ENCODE assay signal across 8 mouse cellular contexts in the genomic region with DNA sequence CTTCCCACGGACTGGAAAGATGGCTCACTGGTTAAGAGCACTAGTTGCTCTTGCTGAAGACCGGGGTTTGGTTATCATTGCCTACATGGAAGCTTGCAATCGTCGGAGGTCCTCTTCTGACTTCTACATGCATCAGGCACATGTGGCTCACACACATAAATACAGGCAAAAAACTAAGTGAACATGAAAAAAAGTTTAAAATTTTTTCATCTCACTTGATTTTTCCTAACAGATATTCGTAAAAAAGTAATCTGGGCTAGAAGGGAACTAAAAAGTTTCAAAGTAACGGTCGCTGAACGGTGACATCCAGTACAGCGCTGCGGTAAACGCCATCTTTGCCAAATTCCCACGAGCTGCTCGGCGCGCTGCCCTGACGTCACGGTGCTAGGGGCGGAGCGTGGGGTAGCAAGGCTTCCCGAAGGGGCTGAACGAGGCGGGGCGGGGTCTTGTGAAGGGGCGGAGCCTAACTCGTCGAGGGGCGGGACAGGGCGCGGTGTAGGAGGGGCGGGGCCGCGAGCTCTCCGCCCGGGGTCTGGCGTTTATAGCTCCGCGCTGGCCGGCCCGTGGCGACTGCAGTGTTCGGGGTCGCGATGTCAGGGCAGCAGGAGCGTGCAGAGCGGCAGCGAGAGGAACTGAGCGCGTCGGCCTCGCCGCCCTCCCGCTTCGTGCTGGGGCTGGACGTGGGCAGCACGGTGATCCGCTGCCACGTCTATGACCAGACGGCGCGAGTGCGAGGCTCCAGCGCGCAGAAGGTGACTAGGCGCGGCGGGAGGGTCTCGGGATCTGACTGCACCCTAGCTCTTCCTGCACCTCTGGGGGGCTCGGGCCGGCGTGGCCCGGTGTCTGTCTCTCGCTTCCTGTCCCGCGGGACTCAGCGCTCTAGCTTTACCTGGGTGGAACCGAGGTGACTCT. TPM values are rescaled to one million over a fixed set of nuclear protein-coding genes. Genes with fewer than 3 reads are reported as not detected.
A peak's percentile ranks its signal among the peaks of the same experiment; 100 is the strongest.
DNase-seq lines count a peak whose midpoint lies in the region; ATAC-seq lines count a peak whose summit lies in the region.

Gene Gk5, plus strand, starts transcription at position 502 of the 912 bp plus-strand sequence.

- H3K36me3 ChIP-seq in hindbrain, embryonic 15.5 days = no peaks in the 10 kb centered on the region

- H3K9me3 ChIP-seq in hindbrain, embryonic 15.5 days = no peaks in the 10 kb centered on the region

- peak within 1 kb of the TSS; percentile 79 for H3K4me3 ChIP-seq in hindbrain, embryonic 15.5 days

- DNase-seq in R1 (ENCODE audit: low read depth, low spot score) = peak; percentile 94
- peak; percentile 90 to 97 for DNase-seq in cerebellum, postnatal 25 days
- peak; percentile 93 to 94 for DNase-seq in frontal cortex, postnatal 36 days (ENCODE audit: low spot score in 2 of 2)
- peak; percentile 89 for DNase-seq in left cerebral cortex, adult 11 months (ENCODE audit: low spot score)
- peak; percentile 97 to 99 for DNase-seq in lung, postnatal 4 days
- peak; percentile 96 for DNase-seq in retina, postnatal 7 days (ENCODE audit: low read depth, low spot score)
- peak; percentile 91 for DNase-seq in urinary bladder, adult 2 months (ENCODE audit: low spot score)

- H3K4me1 ChIP-seq in hindbrain, embryonic 15.5 days (replicated peaks) = no peaks in the 10 kb centered on the region

- under 1% methylated on average over 76 of the region's 76 CpGs for WGBS in hindbrain, embryonic 15.5 days

- no peaks in the 10 kb centered on the region for H3K27me3 ChIP-seq in hindbrain, embryonic 15.5 days

- H3K9ac ChIP-seq in hindbrain, embryonic 15.5 days = peak within 1 kb of the TSS; percentile 61

- ATAC-seq in hindbrain, embryonic 15.5 days (ENCODE audit: low FRiP score, low read depth) = peak; percentile 98

- H3K27ac ChIP-seq in hindbrain, embryonic 15.5 days (replicated peaks) = peak within 1 kb of the TSS; percentile 60; the same call in 1 of the 2 replicates

- peak within 1 kb of the TSS; percentile 77 for H3K4me2 ChIP-seq in hindbrain, embryonic 15.5 days

RNA-seq across cellular contexts. Expression of gene Gk5, which starts in this region (rescaled TPM):
- 3.0 and 3.2 TPM in 2 replicates for polyA plus RNA-seq in hindbrain, embryonic 15.5 days (2015; fragmentation: Nextera tagmentation; extraction: Ambion mirVana)
- polyA plus RNA-seq in urinary bladder, adult 2 months (2012; rRNA removed) = 6.0 and 6.5 TPM in 2 replicates

Comparison
In these comparisons a context has a peak if more than half of its experiments do, and no peak if none do; other contexts are left out.
1. Peak in every context shown above with its lines: DNase-seq, ATAC-seq, H3K4me3 ChIP-seq and H3K27ac ChIP-seq.